Mouse (Mus musculus): Measurements from ENCODE around the gene Hoxd9. TPM values are rescaled to one million over a fixed set of nuclear protein-coding genes. Genes with fewer than 3 reads are reported as not detected.

The Hoxd9 gene
- total RNA-seq, 2 experiments from 2014 or later = not detected

DNA sequence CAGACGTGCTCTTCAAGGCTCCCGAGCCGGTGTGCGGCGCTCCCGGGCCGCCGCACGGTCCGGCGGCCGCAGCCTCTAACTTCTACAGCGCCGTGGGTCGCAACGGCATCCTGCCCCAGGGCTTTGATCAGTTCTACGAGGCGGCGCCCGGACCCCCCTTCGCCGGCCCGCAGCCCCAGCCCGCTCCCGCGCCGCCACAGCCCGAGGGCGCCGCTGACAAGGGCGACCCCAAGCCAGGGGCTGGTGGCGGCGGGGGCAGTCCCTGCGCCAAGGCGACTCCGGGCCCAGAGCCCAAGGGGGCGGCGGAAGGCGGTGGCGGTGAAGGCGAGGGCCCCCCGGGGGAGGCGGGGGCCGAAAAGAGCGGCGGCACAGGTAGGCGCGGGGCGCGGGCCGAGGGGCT lies 14.7 kb upstream of the Hoxd9 start:
- no peak for DNase-seq (ENCODE audit: low spot score in 2 of 2)

DNA sequence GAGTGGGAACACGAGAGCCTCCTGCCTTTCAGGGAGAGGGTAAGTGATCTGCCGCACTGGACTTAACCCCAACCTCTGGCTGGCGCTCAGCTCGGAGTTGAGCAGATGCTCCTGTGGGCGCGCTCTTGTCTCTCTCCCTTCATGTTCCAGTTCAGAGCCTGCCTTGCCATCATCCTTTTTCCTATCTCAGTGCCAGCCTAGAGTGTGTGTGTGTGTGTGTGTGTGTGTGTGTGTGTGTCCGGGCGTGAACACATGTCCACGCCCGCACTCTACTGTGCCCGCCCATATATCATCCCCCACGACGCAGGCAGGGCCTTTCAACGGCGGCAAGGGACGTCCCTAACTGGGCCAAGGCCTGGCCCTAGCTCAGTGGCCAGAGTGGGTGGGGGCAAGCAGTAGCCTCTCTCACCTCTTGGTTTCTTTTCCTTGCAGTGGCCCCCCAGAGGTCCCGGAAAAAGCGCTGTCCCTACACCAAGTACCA lies 14.0 kb upstream of the Hoxd9 start:
- no peak for DNase-seq (ENCODE audit: low spot score in 2 of 2)

DNA sequence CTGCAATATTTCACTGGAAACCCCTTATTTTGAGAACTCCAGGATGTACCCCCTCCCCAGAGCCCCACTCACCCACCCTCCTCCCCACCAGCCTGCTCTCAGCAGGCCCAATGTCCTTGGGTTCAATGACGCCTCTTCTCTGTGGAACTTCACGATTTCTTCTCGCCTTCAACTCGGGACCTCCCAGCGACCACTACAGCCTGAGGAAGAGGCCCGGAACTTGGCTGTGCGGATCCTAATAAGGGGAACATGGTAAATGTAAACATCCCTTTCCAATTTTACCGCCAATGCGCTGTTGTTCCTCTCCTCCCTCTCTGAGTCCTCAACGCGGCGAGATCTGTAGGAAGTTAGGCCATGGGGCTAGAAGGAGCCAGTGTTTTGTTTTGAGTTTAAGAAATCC lies 13.4 kb upstream of the Hoxd9 start:
- DNase-seq (ENCODE audit: low spot score in 2 of 2) = no peak

- DNase-seq (ENCODE audit: low spot score in 2 of 2) = no peak
Measured at GRCm38 (mm10) chr2:74685059-74685603, 12.4 kb upstream of the Hoxd9 start.

GRCm38 (mm10) chr2:74686301-74686987 lies 11.1 kb upstream of the Hoxd9 start:
- peak; percentile 44 to 52 for DNase-seq (ENCODE audit: low spot score in 2 of 2)

DNA sequence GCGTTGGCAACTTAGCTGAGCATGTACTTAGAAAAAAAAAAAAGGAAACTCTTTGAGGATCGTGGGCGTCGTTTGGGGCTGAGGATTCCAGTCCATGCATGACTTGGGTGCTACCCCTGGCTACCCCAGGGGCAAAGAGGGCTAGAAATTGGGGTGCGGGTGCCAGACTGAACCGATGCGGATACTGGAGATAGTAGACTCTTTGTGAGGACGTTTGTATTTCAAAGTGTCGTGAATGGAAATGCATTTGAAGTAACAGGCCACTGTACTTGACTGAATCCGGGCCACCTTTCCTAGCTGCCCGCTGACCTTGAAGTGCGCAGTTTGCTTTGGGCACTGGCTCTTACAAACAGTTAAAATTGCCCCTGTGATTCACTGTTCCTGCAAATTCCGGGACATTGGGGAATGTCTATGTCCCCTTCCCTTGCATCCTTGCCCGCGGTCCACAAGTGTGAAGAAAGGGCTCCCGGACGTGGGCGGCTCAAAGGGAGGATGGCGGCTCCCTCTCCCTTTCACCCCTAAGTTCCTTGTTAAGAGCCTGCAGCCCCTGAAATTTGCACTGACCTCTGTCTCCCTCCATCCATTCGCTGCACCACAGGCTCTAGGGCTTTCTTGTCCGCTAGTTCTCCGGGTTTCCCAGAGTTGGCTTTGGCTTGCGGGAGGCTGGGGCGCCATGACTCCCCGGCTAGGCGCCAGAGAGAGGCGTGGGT lies 10.4 kb upstream of the Hoxd9 start:
- DNase-seq (ENCODE audit: low spot score in 2 of 2) = no peak

- no peak for DNase-seq (ENCODE audit: low spot score in 2 of 2)
Measured at GRCm38 (mm10) chr2:74687698-74688555, 9.6 kb upstream of the Hoxd9 start.

DNA sequence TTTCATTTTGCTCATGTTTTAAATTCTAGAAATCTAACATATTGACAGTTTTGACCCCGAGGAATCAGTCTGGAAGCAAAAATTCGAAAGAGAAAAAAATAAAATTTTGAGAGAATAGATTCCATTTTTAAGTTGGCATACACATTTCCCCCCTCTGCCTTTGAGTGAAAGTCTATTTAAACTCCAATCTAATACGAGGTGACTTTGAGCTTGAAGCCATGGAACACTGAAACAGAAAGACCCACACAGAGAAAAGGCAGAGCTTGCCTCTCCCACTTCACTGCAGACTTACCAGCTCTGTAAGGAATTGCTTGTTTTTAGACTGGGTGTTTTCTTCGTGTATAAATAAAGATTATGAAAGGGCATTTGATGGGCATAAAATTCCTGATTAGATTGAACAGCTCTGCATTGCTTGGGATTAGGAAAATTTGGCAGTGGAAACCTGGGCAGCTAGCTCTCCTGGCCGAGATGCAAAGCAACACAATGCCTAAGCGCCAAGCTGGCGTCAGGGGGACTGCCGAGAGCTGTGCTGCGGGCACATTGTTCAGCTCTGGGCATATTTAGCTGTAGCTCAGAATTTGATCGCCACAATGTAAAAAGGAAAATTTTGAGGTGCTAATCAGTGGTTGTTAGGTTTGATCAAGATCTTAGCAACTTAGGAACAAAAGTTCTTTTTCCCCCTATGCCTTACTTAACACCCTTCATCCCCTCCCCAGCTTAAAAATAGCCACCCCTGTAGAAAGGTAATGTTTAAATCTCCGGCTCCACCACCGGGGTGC lies 8.5 kb upstream of the Hoxd9 start:
- no peak for DNase-seq (ENCODE audit: low spot score in 2 of 2)

GRCm38 (mm10) chr2:74689574-74690337 lies 7.8 kb upstream of the Hoxd9 start:
- DNase-seq (ENCODE audit: low spot score in 2 of 2) = no peak

GRCm38 (mm10) chr2:74690338-74690716 lies 7.2 kb upstream of the Hoxd9 start:
- no peak for DNase-seq (ENCODE audit: low spot score in 2 of 2)

- no peak for DNase-seq (ENCODE audit: low spot score in 2 of 2)
Measured at GRCm38 (mm10) chr2:74691022-74691951, 6.2 kb upstream of the Hoxd9 start, which contains the start of gene Hoxd10. Gene Hoxd10, plus strand, starts transcription at chr2:74691924.

GRCm38 (mm10) chr2:74691995-74692807 lies 5.3 kb upstream of the Hoxd9 start:
- DNase-seq (ENCODE audit: low spot score in 2 of 2) = no peak

GRCm38 (mm10) chr2:74692808-74693431 lies 4.6 kb upstream of the Hoxd9 start:
- no peak for DNase-seq (ENCODE audit: low spot score in 2 of 2)

DNA sequence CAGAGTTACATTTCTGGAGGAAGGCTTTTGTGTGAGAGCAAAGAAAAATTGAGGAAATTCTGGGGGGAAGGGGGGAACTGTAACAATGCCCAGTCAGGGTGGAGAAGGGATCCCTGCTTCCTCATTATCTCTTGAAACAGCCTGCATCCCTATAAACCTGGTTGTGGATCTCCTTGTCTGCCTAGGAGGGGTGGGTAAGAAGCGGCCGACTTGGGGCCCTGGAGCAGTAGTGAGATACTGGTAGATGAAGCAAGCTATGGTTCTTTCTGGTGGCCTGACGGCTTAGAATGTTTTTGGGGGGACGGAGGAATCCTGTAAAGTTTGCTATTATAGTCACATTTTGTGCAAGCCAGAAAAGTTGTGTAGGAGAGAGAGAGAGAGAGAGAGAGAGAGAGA lies 4.1 kb upstream of the Hoxd9 start:
- DNase-seq (ENCODE audit: low spot score in 2 of 2) = no peak

DNA sequence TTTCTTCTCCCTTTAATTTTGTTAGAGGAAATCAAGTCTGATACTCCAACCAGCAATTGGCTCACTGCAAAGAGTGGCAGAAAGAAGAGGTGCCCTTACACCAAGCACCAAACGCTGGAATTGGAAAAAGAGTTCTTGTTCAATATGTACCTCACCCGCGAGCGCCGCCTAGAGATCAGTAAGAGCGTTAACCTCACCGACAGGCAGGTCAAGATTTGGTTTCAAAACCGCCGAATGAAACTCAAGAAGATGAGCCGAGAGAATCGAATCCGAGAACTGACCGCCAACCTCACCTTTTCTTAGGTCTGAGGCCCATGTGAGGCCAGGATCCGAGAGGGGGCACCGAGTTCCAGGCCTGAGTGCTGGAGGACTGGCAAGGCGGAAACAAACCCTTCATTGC lies 3.5 kb upstream of the Hoxd9 start:
- no peak for DNase-seq (ENCODE audit: low spot score in 2 of 2)

DNA sequence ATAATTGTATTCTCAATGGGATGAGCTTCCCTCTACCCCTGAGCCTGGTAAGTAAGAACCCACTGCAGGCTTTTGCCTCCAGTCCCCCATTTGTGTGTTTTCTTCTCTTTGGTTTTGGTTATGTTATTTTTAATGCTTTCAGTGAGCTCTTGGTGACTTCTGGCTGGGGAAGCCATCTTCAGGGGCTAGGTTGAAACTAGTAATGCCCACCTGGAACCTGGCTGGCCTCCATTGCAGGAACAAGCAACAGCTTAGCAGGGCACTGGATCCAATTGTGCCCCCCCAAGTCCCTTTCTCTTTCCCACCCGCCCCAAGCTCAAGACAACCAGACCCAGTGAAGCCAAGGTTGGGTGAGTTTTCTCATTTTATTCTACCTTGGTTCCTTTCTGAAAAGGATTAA lies 2.1 kb upstream of the Hoxd9 start:
- DNase-seq (ENCODE audit: low spot score in 2 of 2) = no peak

GRCm38 (mm10) chr2:74695813-74696430 lies 1.6 kb upstream of the Hoxd9 start:
- no peak for DNase-seq (ENCODE audit: low spot score in 2 of 2)

Measured in layer of hippocampus, postnatal 14 days (tissue).